11 mouse cellular contexts compared by ENCODE assay signal in the genomic region with DNA sequence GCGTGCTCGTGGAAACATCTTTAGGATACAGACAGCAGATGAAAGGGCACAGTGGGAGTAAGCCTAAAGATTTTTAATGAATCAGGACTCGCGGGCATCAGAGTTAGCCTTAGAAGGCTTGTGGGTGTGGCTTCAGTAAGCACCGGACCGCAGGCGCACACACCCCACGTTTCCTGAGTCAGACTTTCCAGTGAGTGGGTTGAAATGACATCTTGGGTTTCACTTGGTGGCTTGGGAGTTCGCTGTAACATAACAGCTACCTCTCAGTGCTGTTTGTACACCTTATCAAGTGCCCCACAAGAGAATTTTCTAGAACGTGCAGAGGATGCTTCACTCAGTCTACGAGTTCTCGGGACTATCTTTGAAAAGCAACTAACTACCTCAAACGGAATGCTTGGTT. TPM values are rescaled to one million over a fixed set of nuclear protein-coding genes. Genes with fewer than 3 reads are reported as not detected.
DNase-seq lines count a peak whose midpoint lies in the region; ATAC-seq and TF ChIP-seq lines count a peak whose summit lies in the region.
"Had no signal": no experiment of that assay in that cellular context is flagged by ENCODE, and none has a peak within 500 bp of the region (broad histone marks: within the 10 kb centered on the region; RNA-seq: fewer than 3 reads in every experiment).

No protein-coding gene starts in this region.

- H3K4me2 ChIP-seq in CH12.LX (ENCODE audit: insufficient read depth, low read depth, poor library complexity, severe bottlenecking), result peak overlapping the region; percentile 54; the same call in 1 of the 2 replicates
- no peak overlapping the region for H3K4me2 ChIP-seq in midbrain, postnatal 0 days (ENCODE audit: low read depth, low read length, poor library complexity, severe bottlenecking)

- in situ Hi-C loops in CH12.LX (cut with MboI; ENCODE audit: low pct_ligation_motif_present, low pct_unique_long_range_greater_than_20kb, low sequenced_read_pairs), result no loop called here

- DNase-seq in kidney, postnatal 36 days, result peak; percentile 5 to 8
- DNase-seq in kidney, adult 18-20 months, result no peak
- DNase-seq in CH12.LX (ENCODE audit: extremely low read depth), result peak; percentile 91
- no peak for DNase-seq in midbrain, postnatal 0 days (ENCODE audit: low spot score)
- DNase-seq in gastrocnemius, postnatal 14 days, result no peak
- DNase-seq in gastrocnemius, postnatal 10 days, result no peak
- DNase-seq: gastrocnemius, postnatal 36 days; kidney, adult 2 months had no signal

- no peaks in the 10 kb centered on the region for H3K36me3 ChIP-seq in CH12.LX (replicated peaks in 1 of 2; ENCODE audit: control insufficient read depth in 1 of 2, insufficient read depth in 1 of 2, low read length in 1 of 2)
- no peaks in the 10 kb centered on the region for H3K36me3 ChIP-seq in midbrain, postnatal 0 days (ENCODE audit: insufficient read depth, low read length)
- H3K36me3 ChIP-seq: midbrain, embryonic 10.5 days had no signal

- no peak for TF ChIP-seq CTCF in CH12.LX (conservative IDR thresholded peaks at IDR 0.05 in 1 of 2, IDR thresholded peaks at IDR 0.05 in 1 of 2; ENCODE audit: low read depth in 2 of 2, low read length in 2 of 2)
- no peak for TF ChIP-seq CTCF in midbrain, postnatal 0 days (IDR thresholded peaks at IDR 0.05)

- 75% methylated on average over 13 of the region's 13 CpGs for WGBS in midbrain, postnatal 0 days

- no peaks in the 10 kb centered on the region for H3K79me2 ChIP-seq in CH12.LX (replicated peaks; ENCODE audit: control insufficient read depth, extremely low read depth, insufficient read depth, poor library complexity, severe bottlenecking)

- H3K9ac ChIP-seq in CH12.LX (ENCODE audit: insufficient read depth, low read depth), result no peak overlapping the region
- H3K9ac ChIP-seq in midbrain, postnatal 0 days (replicated peaks; ENCODE audit: low read length, poor library complexity, severe bottlenecking), result no peak overlapping the region

- dilution Hi-C loops in CH12.LX (cut with MboI; ENCODE audit: extremely low pct_ligation_motif_present, extremely low pct_unique_long_range_greater_than_20kb, low sequenced_read_pairs), result no loop called here

- TF ChIP-seq EP300 in CH12.LX (IDR thresholded peaks at IDR 0.05; ENCODE audit: low read length), result peak; percentile 95

- peak; percentile 80 for ATAC-seq in granulocyte monocyte progenitor cell, adult 5-6 weeks (replicated peaks; ENCODE audit: poor library complexity, severe bottlenecking)
- ATAC-seq in megakaryocyte, adult 5-6 weeks (ENCODE audit: poor library complexity, severe bottlenecking), result peak; percentile 77
- no peak for ATAC-seq in midbrain, postnatal 0 days (ENCODE audit: low FRiP score)

- H3K4me3 ChIP-seq in CH12.LX (replicated peaks in 1 of 3; ENCODE audit: low read depth in 2 of 3, low read length in 2 of 3, poor library complexity in 1 of 3), result no peak overlapping the region
- H3K4me3 ChIP-seq in midbrain, postnatal 0 days (ENCODE audit: low read depth, low read length), result no peak overlapping the region
- H3K4me3 ChIP-seq: midbrain, embryonic 10.5 days had no signal

- H3K27ac ChIP-seq in CH12.LX (ENCODE audit: insufficient read depth, low read depth), result no peak overlapping the region
- no peak overlapping the region for H3K27ac ChIP-seq in midbrain, postnatal 0 days (ENCODE audit: low read depth, low read length)
- H3K27ac ChIP-seq: midbrain, embryonic 10.5 days had no signal

- no peaks in the 10 kb centered on the region for H3K9me3 ChIP-seq in CH12.LX (replicated peaks; ENCODE audit: low read length)
- no peaks in the 10 kb centered on the region for H3K9me3 ChIP-seq in midbrain, postnatal 0 days (ENCODE audit: low read length)
- H3K9me3 ChIP-seq: midbrain, embryonic 10.5 days had no signal

- TF ChIP-seq RAD21 in CH12.LX (IDR thresholded peaks at IDR 0.05; ENCODE audit: low read depth, low read length), result no peak

- peaks cover 5 to 15% of the 10 kb centered on the region in 2 experiments; a peak in 3 of 4 replicates for H3K4me1 ChIP-seq in CH12.LX (ENCODE audit: control insufficient read depth in 1 of 2, insufficient read depth in 2 of 2)
- no peaks in the 10 kb centered on the region for H3K4me1 ChIP-seq in midbrain, postnatal 0 days (ENCODE audit: insufficient read depth, low read length)

- peaks cover 7% of the 10 kb centered on the region for H3K27me3 ChIP-seq in CH12.LX (replicated peaks)
- H3K27me3 ChIP-seq in midbrain, postnatal 0 days (ENCODE audit: insufficient read depth, low read length), result no peaks in the 10 kb centered on the region

- TF ChIP-seq POLR2A in CH12.LX (IDR thresholded peaks at IDR 0.05; ENCODE audit: low read depth, low read length), result no peak

- intact Hi-C loops in gastrocnemius, postnatal 14 days (cut with DNase I; ENCODE audit: low total_unique reads), result no loop called here

TF ChIP-seq in CH12.LX, 34 proteins besides CTCF, POLR2A, EP300 and RAD21:
- no peak for TF ChIP-seq E2F4 (IDR thresholded peaks at IDR 0.05; ENCODE audit: insufficient replicate concordance, low read depth, low read length)
- TF ChIP-seq ZMIZ1 (IDR thresholded peaks at IDR 0.05; ENCODE audit: low read depth, low read length), result no peak
- TF ChIP-seq ETS1 (conservative IDR thresholded peaks at IDR 0.05; ENCODE audit: low read depth, low read length), result peak; percentile 92
- TF ChIP-seq UBTF (IDR thresholded peaks at IDR 0.05; ENCODE audit: low read depth, low read length), result no peak
- peak; percentile 99 for TF ChIP-seq JUND (conservative IDR thresholded peaks at IDR 0.05; ENCODE audit: low read depth, low read length)
- no peak for TF ChIP-seq GABPA (IDR thresholded peaks at IDR 0.05; ENCODE audit: insufficient replicate concordance, low read depth, low read length)
- peak; percentile 61 for TF ChIP-seq NRF1 (IDR thresholded peaks at IDR 0.05; ENCODE audit: low read depth, low read length)
- TF ChIP-seq BHLHE40 (IDR thresholded peaks at IDR 0.05; ENCODE audit: low read depth, low read length), result peak; percentile 99
- no peak for TF ChIP-seq NELFE (IDR thresholded peaks at IDR 0.05; ENCODE audit: low read depth, low read length)
- no peak; the same call in 1 of the 2 replicates for TF ChIP-seq SIN3A (IDR thresholded peaks at IDR 0.05; ENCODE audit: low read length)
- no peak for TF ChIP-seq POLR2AphosphoS2 (IDR thresholded peaks at IDR 0.05; ENCODE audit: low read depth, low read length)
- TF ChIP-seq USF2 (conservative IDR thresholded peaks at IDR 0.05; ENCODE audit: low read depth, low read length), result no peak
- TF ChIP-seq TCF12 (IDR thresholded peaks at IDR 0.05; ENCODE audit: low read depth, low read length), result peak; percentile 43; the same call in 1 of the 2 replicates
- TF ChIP-seq MXI1 (IDR thresholded peaks at IDR 0.05; ENCODE audit: low read depth, low read length), result peak; percentile 24; the same call in 1 of the 2 replicates
- 0 out of 2 replicates have a peak, but pooled peaks have one; percentile 41 for TF ChIP-seq CHD2 (IDR thresholded peaks at IDR 0.05; ENCODE audit: low read length)
- TF ChIP-seq MAX (IDR thresholded peaks at IDR 0.05; ENCODE audit: low read length), result peak; percentile 61; the same call in 1 of the 2 replicates
- peak; percentile 86 for TF ChIP-seq RCOR1 (conservative IDR thresholded peaks at IDR 0.05; ENCODE audit: low read depth, low read length)
- TF ChIP-seq MAZ (IDR thresholded peaks at IDR 0.05; ENCODE audit: low read depth, low read length), result no peak
- no peak for TF ChIP-seq KAT2A (IDR thresholded peaks at IDR 0.05; ENCODE audit: insufficient replicate concordance, low read length)
- TF ChIP-seq MEF2A (IDR thresholded peaks at IDR 0.05; ENCODE audit: borderline replicate concordance, low read depth, low read length), result peak; percentile 70
- TF ChIP-seq HCFC1 (IDR thresholded peaks at IDR 0.05; ENCODE audit: low read depth, low read length), result peak; percentile 21; the same call in 1 of the 2 replicates
- no peak for TF ChIP-seq ZC3H11A (IDR thresholded peaks at IDR 0.05; ENCODE audit: low read depth, low read length)
- peak; percentile 85 for TF ChIP-seq MAFK (IDR thresholded peaks at IDR 0.05; ENCODE audit: insufficient replicate concordance, low read length)
- peak; percentile 78; the same call in 1 of the 2 replicates for TF ChIP-seq MYC (IDR thresholded peaks at IDR 0.05; ENCODE audit: low read depth, low read length)
- peak; percentile 98 for TF ChIP-seq JUN (IDR thresholded peaks at IDR 0.05; ENCODE audit: insufficient read depth, low read depth, low read length)
- peak; percentile 92 for TF ChIP-seq IRF4 (IDR thresholded peaks at IDR 0.05; ENCODE audit: low read depth, low read length)
TF ChIP-seq in CH12.LX: peak in this region for 15.

RNA-seq across cellular contexts. Expression of gene Utrn, which starts 19.2 kb away (rescaled TPM):
- total RNA-seq in CH12.LX (2012; rRNA removed) (0.42 and 1.1 TPM in 2 replicates), CH12.LX (2014; rRNA removed) (0.46 and 0.67 TPM in 2 replicates)
- polyA plus RNA-seq in CH12.LX (2012; ENCODE audit: insufficient read length, low read depth), result 0.30 and 0.31 TPM in 2 replicates
- total RNA-seq in granulocyte monocyte progenitor cell, adult 5-6 weeks (2014; fragmentation: Nextera tagmentation), result 23.3 and 28.4 TPM in 2 replicates
- 26.6 TPM in 2 replicates for total RNA-seq in granulocyte monocyte progenitor cell, adult 5-6 weeks (2017)
- 50.0 and 52.5 TPM in 2 replicates for total RNA-seq in megakaryocyte, adult 5-6 weeks (2015)
- 36.1 and 42.4 TPM in 2 replicates for total RNA-seq in megakaryocyte, adult 5-6 weeks (2017)
- 20.6 and 29.2 TPM in 2 replicates for total RNA-seq in midbrain, postnatal 0 days (2014; rRNA removed)
- 13.9 and 15.4 TPM in 2 replicates for polyA plus RNA-seq in midbrain, postnatal 0 days (2015; fragmentation: Nextera tagmentation; extraction: Ambion mirVana)
- 10 to 100 TPM; 37.1 to 44.7 TPM for total RNA-seq in gastrocnemius, postnatal 14 days (2021)
- 10 to 100 TPM; 60.0 to 71.8 TPM for total RNA-seq in gastrocnemius, postnatal 10 days (2021)

Comparison
In these comparisons a context has a peak if more than half of its experiments do, and no peak if none do; other contexts are left out.
1. DNase-seq: peak in kidney, postnatal 36 days (2 of 2) and CH12.LX (single experiment); none in kidney, adult 18-20 months (single experiment), midbrain, postnatal 0 days (single experiment), gastrocnemius, postnatal 14 days (single experiment) and gastrocnemius, postnatal 10 days (single experiment).
2. RNA of gene Utrn, which starts 19.2 kb away (total RNA-seq): 60.0 to 71.8 TPM in gastrocnemius, postnatal 10 days, 36.1 to 52.5 TPM in megakaryocyte, adult 5-6 weeks, 37.1 to 44.7 TPM in gastrocnemius, postnatal 14 days, 23.3 to 28.4 TPM in granulocyte monocyte progenitor cell, adult 5-6 weeks and 20.6 to 29.2 TPM in midbrain, postnatal 0 days; 0.42 to 1.1 TPM in CH12.LX; every median in the first group is over 10 times any median in the second.